Mouse (Mus musculus): Measurements from ENCODE around the gene 1700025G04Rik.
"Not testable (repeated sequence)": the region's sequence is repeated elsewhere in the genome, so short reads cannot be mapped to it uniquely, and the experiment has no call there.

1700025G04Rik gene

DNA sequence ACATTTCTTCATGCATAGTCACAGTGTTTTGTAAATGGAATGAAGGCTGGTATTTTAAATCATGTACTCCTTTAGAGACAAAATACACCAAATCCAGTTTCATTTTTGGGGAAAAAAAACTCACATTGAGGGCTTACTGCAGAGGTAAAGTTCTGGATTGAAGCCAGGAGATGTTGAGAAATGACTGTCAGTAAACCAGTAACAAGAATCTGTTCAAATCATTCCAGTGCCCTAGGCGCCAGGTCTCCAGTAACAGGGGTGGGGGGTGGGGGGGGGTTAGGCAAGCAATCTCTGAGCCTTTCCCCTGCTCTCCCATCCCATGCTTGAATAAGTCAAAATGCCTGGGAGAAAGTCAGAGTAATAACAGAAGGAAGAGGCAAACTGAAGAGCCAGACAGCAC, 234.4 kb downstream of the 1700025G04Rik start:
- in situ Hi-C loops (cut with MseI, MboI), result no loop called here

DNA sequence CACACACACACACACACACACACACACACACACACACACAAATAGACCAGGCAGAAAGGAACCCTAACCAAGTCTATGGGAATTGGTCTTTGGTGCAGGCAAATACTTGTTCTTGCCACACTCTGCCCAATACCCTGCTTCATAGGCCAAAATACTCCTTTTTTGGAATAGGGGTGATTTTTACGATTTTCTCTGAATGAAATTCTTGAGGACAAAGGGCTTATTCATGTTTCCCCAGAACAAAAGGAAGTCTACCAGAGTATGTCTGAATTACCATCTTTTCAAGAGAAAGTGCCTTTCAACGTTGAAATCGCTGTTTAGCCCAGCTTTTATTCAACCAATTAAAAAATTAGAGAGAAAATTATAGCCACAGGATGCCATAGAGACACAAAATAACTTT, 237.9 kb downstream of the 1700025G04Rik start:
- in situ Hi-C loops (cut with MseI, MboI), result no loop called here

DNA sequence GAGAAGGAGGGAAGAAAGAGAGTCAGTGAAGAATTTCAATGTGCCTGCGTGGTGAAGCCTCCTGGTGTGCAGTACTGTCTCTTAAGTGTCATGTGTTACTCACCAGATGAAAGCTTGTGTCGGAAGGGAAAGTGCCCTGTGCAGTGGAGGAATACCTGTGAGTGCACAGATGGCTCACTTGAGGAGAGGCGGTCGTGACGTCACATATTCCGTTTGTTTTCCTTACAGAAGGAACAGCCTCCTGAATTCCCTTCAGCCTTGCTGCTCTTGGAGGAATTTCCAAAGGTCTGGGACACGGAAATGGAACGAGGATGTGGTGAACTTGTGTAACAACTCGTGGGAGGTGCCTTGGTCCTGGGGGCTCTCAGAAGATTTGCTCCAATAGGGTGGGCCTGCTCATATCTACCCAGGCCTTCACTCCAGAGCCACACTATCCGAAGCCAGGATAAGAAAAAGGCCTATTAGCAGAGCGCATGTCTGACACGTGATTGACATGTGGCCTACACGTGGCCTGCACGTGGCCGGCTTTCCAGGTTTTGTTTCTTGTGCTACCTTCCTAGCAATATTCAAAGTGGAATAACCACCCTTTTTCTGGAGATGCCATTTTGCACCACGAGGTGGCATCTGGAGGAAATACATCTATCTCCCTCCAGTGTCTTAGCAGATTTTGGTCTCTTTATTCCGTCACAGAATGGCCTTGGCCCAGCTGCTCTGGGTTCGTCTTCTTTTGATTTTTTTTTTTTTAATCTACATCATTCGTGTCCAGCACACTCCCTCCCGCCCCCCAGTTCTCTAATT, 238.7 kb downstream of the 1700025G04Rik start:
- in situ Hi-C loops (cut with MseI, MboI), result no loop called here

DNA sequence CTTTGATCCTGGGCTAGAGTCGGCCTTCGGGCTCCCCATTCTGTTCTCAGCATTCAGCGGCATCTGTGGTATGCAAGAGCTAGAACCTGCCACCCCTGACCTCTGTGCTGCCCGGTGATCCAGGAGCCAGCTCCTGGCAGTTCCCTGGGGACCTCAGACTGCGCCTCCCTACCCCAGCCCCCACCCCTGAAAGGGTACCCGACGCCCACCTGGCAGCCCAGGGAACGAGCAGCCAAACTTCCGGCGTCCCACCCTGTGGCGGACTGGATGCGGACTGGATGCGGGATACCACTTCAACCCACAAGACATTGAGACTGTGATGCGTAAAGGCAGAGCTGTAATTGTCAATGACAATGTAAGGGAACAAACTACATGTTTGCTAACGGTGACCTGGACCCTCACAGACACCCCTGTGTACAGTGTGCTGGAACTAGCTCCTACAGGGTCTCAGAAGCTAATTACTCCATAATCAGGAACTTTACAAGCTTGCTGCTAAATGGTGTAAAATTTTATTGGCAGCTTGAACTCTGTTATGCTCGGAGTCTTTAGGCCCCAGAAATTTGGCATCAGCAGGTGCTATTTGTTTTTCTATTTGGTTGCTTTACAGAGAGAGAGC, 239.8 kb downstream of the 1700025G04Rik start:
- in situ Hi-C loops (cut with MseI, MboI), result no loop called here

DNA sequence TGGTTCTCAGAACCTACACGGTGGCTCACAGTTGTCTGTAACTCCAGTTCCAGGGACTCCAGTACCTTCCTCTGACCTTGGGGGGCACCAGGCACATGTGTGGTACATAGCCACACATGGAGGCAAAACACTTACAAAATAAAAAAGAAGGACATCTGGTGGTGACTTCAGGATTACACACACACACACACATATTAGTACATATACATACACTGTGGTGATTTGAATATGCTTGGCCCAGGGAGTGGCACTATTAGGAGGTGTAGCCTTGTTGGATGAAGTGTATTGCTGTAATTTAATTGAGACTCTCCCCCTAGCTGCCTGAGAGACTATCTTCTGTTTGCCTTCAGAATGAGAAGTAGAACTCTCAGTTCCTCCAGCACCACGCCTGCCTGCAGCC, 241.6 kb downstream of the 1700025G04Rik start:
- in situ Hi-C loops (cut with MseI, MboI), result no loop called here

DNA sequence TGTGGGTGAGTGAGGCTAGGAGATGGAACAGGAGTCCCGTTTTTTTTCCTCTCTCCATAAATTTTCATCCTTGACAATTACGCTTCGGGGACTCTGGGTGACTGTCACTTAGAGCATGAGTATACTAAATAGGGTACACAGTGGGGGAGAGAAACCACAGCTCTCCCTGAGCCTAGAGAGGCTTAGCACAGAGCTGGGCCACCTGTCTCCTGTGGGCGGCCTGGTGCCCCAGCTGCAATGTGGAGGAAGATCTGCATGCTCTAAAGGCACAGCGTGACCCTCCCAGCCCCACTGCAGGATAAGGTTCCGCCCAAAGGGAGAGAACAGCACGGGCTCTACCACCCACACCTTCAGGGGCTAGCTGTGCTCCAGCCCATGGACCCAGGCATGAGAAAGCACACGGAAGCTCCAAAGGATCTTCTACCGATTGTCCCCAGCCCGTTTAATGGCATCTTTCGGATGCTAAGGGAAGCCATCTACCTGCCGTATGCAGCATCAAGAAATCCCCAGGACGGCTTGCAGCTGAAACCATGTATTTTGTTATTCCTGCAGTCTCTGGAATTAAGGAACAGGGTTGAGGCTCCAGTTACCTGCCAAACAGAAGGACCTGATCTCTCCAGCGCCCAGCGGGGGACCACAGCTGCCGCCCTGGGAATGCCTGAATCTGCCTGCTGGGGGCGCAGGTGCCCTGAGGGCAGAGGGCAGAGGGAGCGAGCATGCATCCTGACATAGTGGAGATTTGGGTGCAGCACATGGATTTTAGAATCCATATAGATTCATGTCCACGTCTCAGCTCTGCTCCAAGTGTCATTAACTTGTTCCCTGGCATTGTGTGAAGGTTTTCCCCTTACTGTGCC, 243.8 kb downstream of the 1700025G04Rik start:
- in situ Hi-C loops (cut with MseI, MboI), result no loop called here

DNA sequence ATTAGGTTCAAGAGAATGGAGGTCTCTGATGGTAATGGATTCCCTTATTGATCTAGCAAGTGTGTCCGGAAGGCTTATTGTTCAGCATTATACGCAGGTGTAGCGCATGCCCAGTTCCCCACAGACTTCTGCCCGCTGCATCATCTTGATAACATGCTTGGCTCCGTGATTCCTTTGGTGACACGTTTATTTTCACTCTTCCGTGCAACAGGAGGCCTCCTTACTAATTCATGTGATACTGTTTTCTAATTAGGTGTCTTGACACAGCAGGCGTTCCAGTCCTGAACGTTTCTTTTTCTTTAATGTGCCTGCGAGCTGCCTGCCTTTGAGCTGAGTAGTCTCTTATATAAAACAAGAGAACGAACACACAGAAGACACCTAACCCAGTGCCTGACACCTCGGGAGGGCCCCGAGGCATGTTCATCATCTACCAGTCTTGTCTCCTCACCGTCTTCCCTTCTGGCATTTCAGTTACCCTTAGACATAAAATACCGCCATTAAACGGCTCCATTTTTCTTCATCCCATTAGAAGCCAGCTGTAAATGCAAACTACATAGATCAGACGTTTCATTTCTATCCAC, 244.6 kb downstream of the 1700025G04Rik start:
- in situ Hi-C loops (cut with MseI, MboI), result no loop called here

DNA sequence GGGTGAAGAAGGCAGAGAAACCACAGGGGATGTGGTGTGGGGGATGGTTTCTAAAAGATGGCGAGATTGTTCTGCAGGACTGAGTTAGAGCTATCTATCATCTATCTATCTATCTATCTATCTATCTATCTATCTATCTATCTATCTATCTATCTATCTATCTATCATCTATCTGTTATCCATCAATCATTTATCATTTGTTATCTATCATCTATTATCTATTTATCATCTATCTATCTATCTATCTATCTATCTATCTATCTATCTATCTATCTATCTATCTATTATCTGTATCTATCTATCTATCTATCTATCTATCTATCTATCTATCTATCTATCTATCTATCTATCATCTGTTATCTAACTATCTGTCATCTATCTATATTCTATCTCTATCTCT, 249.6 kb downstream of the 1700025G04Rik start:
- in situ Hi-C loops (cut with MseI, MboI), result not testable (repeated sequence)

DNA sequence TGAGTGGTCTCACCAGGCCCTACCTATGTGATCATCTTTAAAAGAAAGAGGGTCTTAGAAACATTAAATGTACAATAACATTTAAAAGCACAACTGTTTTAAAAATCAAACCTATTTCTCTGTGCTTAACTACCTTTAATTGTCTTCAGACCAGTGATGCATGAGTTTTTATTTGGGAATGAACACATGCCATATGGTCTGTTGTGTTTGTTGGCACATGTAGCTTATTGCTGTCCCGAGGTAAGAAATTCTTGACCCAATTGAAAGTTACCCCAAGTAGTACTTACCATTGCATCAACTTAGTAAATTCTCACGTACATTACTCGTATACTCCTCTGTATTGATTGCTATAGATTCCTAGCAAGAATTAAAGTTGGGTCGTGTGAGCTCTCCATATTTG, 254.7 kb downstream of the 1700025G04Rik start:
- in situ Hi-C loops (cut with MseI, MboI), result no loop called here

DNA sequence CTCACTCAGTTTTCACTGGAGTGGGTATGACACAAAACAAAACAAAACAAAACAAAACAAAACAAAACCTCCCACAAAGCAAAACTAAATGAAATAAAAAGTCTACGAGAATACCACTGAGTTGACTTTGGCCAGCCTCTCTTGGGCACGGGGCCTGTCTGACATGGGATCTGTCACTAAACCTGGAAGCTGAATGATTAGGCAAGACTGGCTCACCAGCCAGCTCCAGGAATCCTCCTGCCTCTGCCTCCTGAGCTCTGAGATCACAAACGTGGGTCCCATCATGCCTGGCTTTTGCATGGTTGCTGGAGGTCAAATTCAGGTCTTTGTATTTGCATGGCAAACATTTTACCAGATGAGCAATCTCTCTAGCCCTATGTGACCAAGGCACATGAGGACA, 258.1 kb downstream of the 1700025G04Rik start:
- in situ Hi-C loops (cut with MseI, MboI), result no loop called here

DNA sequence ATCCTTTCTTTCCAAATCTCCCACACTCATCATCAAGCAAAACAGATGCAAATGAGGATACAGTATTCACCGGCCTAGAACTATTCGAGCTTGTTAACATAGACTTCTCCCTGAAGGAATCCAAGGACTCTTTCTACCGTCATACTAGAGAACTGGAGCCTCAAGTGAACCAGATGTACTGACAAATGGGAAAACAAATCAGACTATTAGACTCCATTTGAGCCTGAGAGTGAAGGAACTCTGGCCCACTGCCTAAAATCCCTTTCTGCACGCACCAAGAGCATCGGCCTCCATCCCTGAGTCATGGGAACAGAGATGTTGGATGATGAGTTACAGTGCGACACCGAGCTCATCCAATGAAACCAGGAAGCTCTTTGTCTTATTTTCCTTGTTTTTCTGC, 264.9 kb downstream of the 1700025G04Rik start:
- in situ Hi-C loops (cut with MseI, MboI), result no loop called here

DNA sequence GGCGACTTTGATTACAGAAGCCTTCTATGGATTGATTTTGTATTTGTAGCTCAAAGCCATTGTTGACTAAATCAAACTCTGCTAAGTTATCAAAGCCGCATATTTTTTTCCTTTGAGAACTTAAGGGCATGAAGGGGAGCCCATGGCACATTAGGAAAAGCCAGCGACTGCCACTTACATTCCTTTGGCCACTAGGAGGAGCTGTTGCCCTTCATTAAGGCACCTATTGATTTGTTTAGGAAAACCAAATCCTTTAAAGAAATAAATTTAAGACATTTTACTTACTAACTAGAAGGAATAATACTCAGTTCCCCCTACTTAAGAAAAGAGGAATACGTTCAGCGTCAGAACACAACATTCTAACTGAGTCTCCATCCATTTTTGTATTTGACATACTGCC, 269.5 kb downstream of the 1700025G04Rik start:
- in situ Hi-C loops (cut with MseI, MboI), result no loop called here

DNA sequence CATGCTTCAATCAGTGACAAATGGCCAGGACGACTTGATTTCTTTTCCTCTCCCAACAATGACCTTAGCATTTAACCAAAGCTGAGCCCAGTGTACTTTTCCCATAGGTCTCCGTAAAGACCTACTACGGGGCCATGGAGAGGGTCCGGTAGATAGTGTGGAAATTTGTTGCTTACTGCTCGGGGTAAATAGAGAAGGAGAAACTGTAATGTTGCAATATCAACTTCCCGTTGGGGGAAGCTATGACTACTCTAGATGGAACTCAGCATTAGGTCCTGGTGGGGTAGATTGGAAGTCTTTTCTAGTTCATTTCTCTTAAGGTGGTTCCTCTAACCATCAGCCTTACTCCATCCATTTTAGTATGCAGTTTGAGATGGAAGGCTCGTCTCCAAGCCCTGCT, 270.7 kb downstream of the 1700025G04Rik start:
- in situ Hi-C loops (cut with MseI, MboI), result no loop called here

DNA sequence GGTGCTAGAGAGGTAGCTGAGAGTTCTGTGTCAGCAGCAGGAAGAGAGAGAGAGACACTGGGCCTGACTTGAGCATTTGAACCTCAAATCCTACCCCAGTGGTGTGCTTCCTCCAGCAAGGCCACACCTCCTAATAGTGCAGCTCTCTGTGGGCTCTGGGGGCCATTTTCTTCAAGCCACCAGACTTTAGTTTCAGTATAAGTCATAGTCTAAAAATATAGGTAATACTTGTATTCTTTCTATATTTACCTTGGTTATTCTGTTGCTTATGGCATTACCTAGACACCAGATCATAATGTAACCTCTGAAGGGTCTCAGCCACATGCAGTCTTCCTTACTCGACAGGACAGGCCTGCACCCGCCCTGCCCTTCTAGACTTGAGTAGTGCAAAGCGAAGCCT, 273.9 kb downstream of the 1700025G04Rik start:
- in situ Hi-C loops (cut with MseI, MboI), result no loop called here

DNA sequence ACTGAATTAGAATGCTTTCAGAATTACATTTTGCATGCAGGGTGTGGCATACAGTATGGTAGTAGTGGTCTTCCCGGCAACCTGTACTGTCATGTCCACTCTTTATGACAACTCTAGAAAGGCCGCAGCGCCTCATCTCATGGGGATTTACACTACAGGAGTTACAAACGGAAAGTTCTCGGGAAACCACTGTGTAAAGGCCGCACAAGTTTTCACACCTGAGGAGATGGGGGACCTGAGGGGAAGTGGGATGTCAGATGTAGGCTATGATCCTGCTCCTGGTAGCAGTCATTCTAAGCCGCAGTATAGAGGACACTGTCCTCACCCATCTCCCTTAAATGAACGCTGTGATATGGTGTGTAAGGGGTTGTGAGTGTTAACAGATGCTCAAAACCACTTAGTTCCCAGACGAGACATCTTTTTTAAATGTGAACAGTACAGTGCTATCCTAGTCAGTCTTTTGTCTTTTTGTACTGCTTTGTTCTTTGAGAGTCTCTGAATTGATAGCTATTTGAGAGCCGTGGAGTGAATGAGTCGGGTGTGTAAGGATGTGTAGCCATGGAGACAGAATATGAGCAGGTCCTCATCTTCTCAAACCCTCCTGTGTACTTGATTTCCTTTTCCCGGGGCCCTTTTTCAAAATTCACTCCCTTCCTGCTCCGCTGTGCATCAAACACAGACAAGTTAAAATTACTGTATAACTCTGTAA, 277.8 kb downstream of the 1700025G04Rik start:
- in situ Hi-C loops (cut with MseI, MboI), result no loop called here

DNA sequence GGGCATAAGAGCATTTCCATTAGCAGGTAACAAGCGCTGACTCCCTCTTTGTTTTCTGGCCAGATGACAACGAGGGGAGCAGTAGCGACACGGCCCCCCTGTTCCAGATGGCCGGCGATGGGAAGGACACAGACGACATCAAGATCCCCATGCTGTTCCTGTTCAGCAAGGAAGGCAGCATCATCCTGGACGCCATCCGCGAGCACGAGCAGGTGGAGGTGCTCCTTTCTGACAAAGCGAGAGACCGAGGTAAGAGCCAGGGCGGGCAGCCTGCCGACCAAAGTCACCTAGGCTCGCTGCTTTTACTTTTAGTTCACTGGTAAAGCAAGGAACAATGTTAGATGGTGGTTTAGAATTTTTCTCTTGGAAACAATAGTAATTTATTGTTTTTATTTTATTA, 278.5 kb downstream of the 1700025G04Rik start:
- in situ Hi-C loops (cut with MseI, MboI), result no loop called here

DNA sequence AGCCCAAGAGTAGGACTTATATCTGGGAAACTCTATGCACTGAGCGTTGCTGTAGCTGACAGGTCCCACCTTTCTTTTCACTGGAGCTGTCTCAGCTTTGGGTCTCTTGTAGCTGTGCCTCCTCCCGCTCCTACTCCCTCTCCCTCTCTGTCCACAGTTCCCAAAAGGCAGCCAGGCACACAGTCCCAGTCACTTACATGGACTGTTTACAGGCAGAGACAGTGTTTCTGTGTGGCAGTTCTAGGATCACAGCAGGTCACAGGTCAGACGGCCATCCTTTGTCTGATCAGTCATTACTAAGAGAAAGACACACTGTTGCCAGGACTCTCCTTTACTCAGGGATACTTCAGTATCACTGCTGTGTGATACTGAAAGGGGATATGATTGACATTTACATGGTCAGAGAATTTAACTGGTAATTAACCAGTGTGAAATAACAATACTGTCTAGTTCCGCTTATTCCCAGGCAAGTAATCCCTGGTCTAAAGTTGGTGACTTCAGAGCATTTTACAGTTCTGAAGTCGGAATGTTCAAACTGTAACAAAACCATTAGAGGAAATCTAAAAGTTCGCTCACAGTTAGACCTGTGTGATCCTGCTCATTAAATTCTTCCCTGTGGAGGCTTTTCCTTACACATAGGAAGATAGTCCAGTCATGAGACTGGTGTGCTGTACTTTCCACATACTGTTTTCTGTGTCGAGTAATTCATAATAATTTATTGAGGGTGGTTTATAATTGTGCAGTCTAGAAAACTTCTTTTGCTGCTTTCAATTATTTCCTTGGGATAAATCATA, 279.1 kb downstream of the 1700025G04Rik start:
- in situ Hi-C loops (cut with MseI, MboI), result no loop called here

DNA sequence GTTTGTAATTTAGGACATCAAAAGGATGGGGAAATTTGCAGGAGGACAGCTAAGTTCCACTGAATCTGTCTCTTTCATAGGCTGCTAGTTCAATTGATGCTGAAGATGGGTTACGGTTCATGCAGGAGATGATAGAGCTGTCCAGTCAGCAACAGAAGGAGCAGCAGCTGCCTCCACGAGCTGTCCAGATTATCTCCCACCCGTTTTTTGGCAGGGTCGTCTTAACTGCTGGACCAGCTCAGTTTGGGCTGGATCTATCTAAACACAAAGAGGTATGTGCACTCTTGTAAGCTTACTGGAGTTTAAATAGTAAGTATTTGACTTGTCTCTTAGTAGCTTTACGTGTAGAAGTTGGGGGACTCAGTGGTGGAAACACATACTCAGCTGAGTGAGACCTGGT, 282.6 kb downstream of the 1700025G04Rik start:
- in situ Hi-C loops (cut with MseI, MboI), result no loop called here

DNA sequence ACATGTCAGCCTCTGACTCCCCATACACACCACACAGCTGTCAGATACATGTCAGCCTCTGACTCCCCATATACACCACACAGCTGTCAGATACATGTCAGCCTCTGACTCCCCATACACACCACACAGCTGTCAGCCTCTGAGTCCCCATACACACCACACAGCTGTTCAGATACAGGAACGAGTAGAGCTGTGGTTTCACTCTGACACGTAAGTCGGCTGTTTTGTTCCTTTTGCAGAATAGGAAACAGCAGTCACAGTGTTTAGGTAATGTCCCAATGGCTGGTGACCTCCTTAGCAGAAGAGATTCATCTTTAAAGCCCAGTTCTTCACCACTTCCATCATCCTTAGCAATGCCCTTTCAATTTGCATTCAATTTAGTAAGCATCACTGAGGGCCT, 287.1 kb downstream of the 1700025G04Rik start:
- in situ Hi-C loops (cut with MseI, MboI), result not testable (repeated sequence)

Data from mouse trophoblast stem cell (cell line).